Mouse (Mus musculus): Measurements from ENCODE around the gene Irgq. TPM values are rescaled to one million over a fixed set of nuclear protein-coding genes. Genes with fewer than 3 reads are reported as not detected.
"Not testable (repeated sequence)": the region's sequence is repeated elsewhere in the genome, so short reads cannot be mapped to it uniquely, and the experiment has no call there.

Irgq gene
- polyA plus RNA-seq, 1 experiment = 17.4 TPM

DNA sequence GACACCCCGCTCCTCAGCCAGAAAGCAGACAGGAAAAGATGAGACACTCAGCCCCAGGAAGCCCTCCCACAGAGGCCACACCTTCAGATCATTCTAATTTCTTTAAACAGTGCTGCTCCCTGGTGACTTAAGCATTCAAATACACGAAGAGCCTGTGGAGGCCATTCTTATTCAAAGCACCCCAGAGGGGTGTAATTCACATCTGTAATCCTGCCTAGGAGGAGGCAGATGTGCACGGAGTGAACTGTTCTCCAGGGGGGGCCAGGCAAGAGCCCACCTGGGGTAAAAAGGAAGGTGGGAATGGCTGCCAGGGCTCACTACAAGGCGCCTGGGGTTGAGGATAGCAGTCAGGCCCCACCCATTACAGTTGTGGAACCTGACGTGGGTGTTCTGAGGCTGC, 13.4 kb upstream of the Irgq start:
- no peak overlapping the region for H3K4me2 ChIP-seq (ENCODE audit: low read depth)
- no peak overlapping the region for H3ac ChIP-seq (ENCODE audit: control insufficient read depth, insufficient read length)
- no peaks in the 10 kb centered on the region for H3K79me2 ChIP-seq (ENCODE audit: control insufficient read depth, insufficient read depth)
- H3K27me3 ChIP-seq (ENCODE audit: control insufficient read depth, insufficient read depth, insufficient read length) = no peaks in the 10 kb centered on the region
- H3K36me3 ChIP-seq (ENCODE audit: control insufficient read depth, insufficient read depth) = no peaks in the 10 kb centered on the region
- TF ChIP-seq TCF3 (IDR thresholded peaks at IDR 0.05; ENCODE audit: insufficient read length, low read depth) = no peak
- no peak for TF ChIP-seq CEBPB (IDR thresholded peaks at IDR 0.05; ENCODE audit: insufficient read depth, poor library complexity, severe bottlenecking)
- no peak for TF ChIP-seq TCF12 (IDR thresholded peaks at IDR 0.05; ENCODE audit: insufficient read depth, poor library complexity, severe bottlenecking)
- no peak for TF ChIP-seq REST (IDR thresholded peaks at IDR 0.05; ENCODE audit: insufficient read depth, insufficient read length)
- no peak for TF ChIP-seq POLR2A (IDR thresholded peaks at IDR 0.05; ENCODE audit: insufficient read length, low read depth)
- TF ChIP-seq E2F4 (IDR thresholded peaks at IDR 0.05; ENCODE audit: insufficient read depth) = no peak
- no peak for TF ChIP-seq MYOG (IDR thresholded peaks at IDR 0.05; ENCODE audit: control insufficient read depth in 1 of 3, insufficient read depth in 1 of 3, insufficient read length in 2 of 3, low read depth in 2 of 3)
- no peak for TF ChIP-seq MYOD1 (IDR thresholded peaks at IDR 0.05; ENCODE audit: control insufficient read depth in 1 of 3, insufficient read length in 2 of 3, low read depth in 2 of 3)
- no peak for TF ChIP-seq MAX (IDR thresholded peaks at IDR 0.05; ENCODE audit: low read depth)
- no peak for TF ChIP-seq POLR2AphosphoS2 (IDR thresholded peaks at IDR 0.05; ENCODE audit: insufficient read length, low read depth)
- no peak for TF ChIP-seq SRF (IDR thresholded peaks at IDR 0.05; ENCODE audit: control insufficient read depth, insufficient read length, low read depth)
- no peak overlapping the region for H3K4me3 ChIP-seq

- no peaks in the 10 kb centered on the region for H3K36me3 ChIP-seq (ENCODE audit: control insufficient read depth, insufficient read depth)
- TF ChIP-seq E2F4 (IDR thresholded peaks at IDR 0.05; ENCODE audit: insufficient read depth) = no peak
- no peak for TF ChIP-seq REST (IDR thresholded peaks at IDR 0.05; ENCODE audit: insufficient read depth, insufficient read length)
- TF ChIP-seq TCF3 (IDR thresholded peaks at IDR 0.05; ENCODE audit: insufficient read length, low read depth) = no peak
- no peak for TF ChIP-seq CEBPB (IDR thresholded peaks at IDR 0.05; ENCODE audit: insufficient read depth, poor library complexity, severe bottlenecking)
- no peak for TF ChIP-seq MAX (IDR thresholded peaks at IDR 0.05; ENCODE audit: low read depth)
- no peak for TF ChIP-seq USF1 (IDR thresholded peaks at IDR 0.05; ENCODE audit: low read depth)
- TF ChIP-seq MYOG (IDR thresholded peaks at IDR 0.05; ENCODE audit: control insufficient read depth in 1 of 3, insufficient read depth in 1 of 3, insufficient read length in 2 of 3, low read depth in 2 of 3) = no peak
- no peak for TF ChIP-seq POLR2AphosphoS2 (IDR thresholded peaks at IDR 0.05; ENCODE audit: insufficient read length, low read depth)
- no peak for TF ChIP-seq POLR2A (IDR thresholded peaks at IDR 0.05; ENCODE audit: insufficient read length, low read depth)
- no peak for TF ChIP-seq TCF12 (IDR thresholded peaks at IDR 0.05; ENCODE audit: insufficient read depth, poor library complexity, severe bottlenecking)
- TF ChIP-seq SRF (IDR thresholded peaks at IDR 0.05; ENCODE audit: control insufficient read depth, insufficient read length, low read depth) = no peak
- no peak for TF ChIP-seq MYOD1 (IDR thresholded peaks at IDR 0.05; ENCODE audit: control insufficient read depth in 1 of 3, insufficient read length in 2 of 3, low read depth in 2 of 3)
These were observed 12.8 kb upstream of the Irgq start for GRCm38 (mm10) chr7:24517654-24518053.

DNA sequence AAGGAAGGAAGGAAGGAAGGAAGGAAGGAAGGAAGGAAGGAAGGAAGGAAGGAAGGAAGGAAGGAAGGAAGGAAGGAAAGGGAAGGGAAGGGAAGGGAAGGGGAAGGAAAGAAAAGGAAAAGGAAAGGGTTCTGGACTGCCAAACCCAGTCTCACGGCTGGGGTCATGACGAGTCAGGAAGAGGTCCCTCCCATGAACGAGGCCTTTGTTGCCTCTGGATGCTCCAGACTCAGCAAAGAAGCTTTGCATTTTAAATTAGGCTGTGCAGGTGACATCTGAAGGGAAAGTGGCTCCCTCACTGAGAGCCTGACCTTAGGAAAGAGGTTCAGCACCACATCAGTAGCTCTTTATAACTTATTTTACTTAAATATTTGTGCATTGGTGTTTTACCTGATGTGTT, 11.4 kb upstream of the Irgq start:
- Histone ChIP-seq H3K36me3 (ENCODE audit: control insufficient read depth, insufficient read depth) (no peaks in the 10 kb centered on the region), H3ac (ENCODE audit: control insufficient read depth, insufficient read length) (no peak overlapping the region), H3K4me3 (no peak overlapping the region), H3K4me2 (ENCODE audit: low read depth) (no peak overlapping the region), H3K27me3 (ENCODE audit: control insufficient read depth, insufficient read depth, insufficient read length) (no peaks in the 10 kb centered on the region), H3K79me2 (ENCODE audit: control insufficient read depth, insufficient read depth) (no peaks in the 10 kb centered on the region)
- no peak for TF ChIP-seq CEBPB (IDR thresholded peaks at IDR 0.05; ENCODE audit: insufficient read depth, poor library complexity, severe bottlenecking)
- TF ChIP-seq SRF (IDR thresholded peaks at IDR 0.05; ENCODE audit: control insufficient read depth, insufficient read length, low read depth) = no peak
- TF ChIP-seq TCF3 (IDR thresholded peaks at IDR 0.05; ENCODE audit: insufficient read length, low read depth) = no peak
- TF ChIP-seq MAX (IDR thresholded peaks at IDR 0.05; ENCODE audit: low read depth) = no peak
- TF ChIP-seq POLR2A (IDR thresholded peaks at IDR 0.05; ENCODE audit: insufficient read length, low read depth) = no peak
- TF ChIP-seq TCF12 (IDR thresholded peaks at IDR 0.05; ENCODE audit: insufficient read depth, poor library complexity, severe bottlenecking) = no peak
- TF ChIP-seq MYOG (IDR thresholded peaks at IDR 0.05; ENCODE audit: control insufficient read depth in 1 of 3, insufficient read depth in 1 of 3, insufficient read length in 2 of 3, low read depth in 2 of 3) = no peak
- TF ChIP-seq USF1 (IDR thresholded peaks at IDR 0.05; ENCODE audit: low read depth) = no peak
- TF ChIP-seq REST (IDR thresholded peaks at IDR 0.05; ENCODE audit: insufficient read depth, insufficient read length) = no peak
- no peak for TF ChIP-seq MYOD1 (IDR thresholded peaks at IDR 0.05; ENCODE audit: control insufficient read depth in 1 of 3, insufficient read length in 2 of 3, low read depth in 2 of 3)
- no peak for TF ChIP-seq POLR2AphosphoS2 (IDR thresholded peaks at IDR 0.05; ENCODE audit: insufficient read length, low read depth)
- no peak for TF ChIP-seq E2F4 (IDR thresholded peaks at IDR 0.05; ENCODE audit: insufficient read depth)

More at GRCm38 (mm10) chr7:24517654-24518053, 12.8 kb upstream of the Irgq start:
- Histone ChIP-seq H3K27me3 (ENCODE audit: control insufficient read depth, insufficient read depth, insufficient read length) (no peaks in the 10 kb centered on the region), H3K79me2 (ENCODE audit: control insufficient read depth, insufficient read depth) (no peaks in the 10 kb centered on the region), H3ac (ENCODE audit: control insufficient read depth, insufficient read length) (no peak overlapping the region), H3K4me3 (no peak overlapping the region), H3K4me2 (ENCODE audit: low read depth) (no peak overlapping the region)

DNA sequence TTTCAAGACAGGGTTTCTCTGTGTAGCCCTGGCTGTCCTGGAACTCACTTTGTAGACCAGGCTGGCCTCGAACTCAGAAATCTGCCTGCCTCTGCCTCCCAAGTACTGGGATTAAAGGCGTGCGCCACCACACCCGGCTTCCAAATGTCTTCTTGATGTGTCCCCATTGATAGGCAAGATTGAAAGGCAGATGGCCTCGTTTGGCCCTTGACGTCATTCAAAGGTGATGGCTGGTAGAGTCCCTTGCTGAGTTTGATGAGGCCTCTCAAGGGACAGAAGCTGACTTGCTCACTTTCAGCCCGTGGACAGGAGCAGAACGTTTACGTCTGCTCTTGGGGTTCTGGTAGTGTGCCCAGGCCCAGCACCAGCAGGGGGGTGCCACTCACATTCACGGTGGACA, 10.4 kb upstream of the Irgq start:
- not testable (repeated sequence) for H3K4me3 ChIP-seq; H3ac ChIP-seq (ENCODE audit: control insufficient read depth, insufficient read length); H3K27me3 ChIP-seq (ENCODE audit: control insufficient read depth, insufficient read depth, insufficient read length); H3K4me2 ChIP-seq (ENCODE audit: low read depth); H3K79me2 ChIP-seq (ENCODE audit: control insufficient read depth, insufficient read depth); H3K36me3 ChIP-seq (ENCODE audit: control insufficient read depth, insufficient read depth)

DNA sequence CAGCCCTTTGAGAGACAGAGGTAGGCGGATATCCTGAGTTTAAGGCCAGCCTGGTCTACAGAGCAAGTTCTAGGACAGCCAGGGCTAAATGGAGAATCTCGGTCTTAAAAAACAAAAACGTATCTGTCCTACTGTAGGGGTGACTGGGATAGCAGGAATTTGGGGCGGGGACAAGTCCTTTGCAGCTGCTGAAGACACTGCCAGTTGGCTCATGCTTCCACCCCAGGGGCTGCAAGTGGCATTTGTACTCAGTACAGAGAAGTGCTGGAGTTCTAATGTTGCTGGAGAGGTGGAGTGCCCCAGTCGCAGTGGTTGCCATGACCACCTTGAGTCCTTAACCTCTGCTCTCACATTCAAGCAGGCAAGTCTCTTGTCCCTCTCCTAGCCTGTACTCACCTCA, 7.7 kb upstream of the Irgq start:
- no peak overlapping the region for H3K4me2 ChIP-seq (ENCODE audit: low read depth)
- no peaks in the 10 kb centered on the region for H3K79me2 ChIP-seq (ENCODE audit: control insufficient read depth, insufficient read depth)
- no peak overlapping the region for H3ac ChIP-seq (ENCODE audit: control insufficient read depth, insufficient read length)
- TF ChIP-seq E2F4 (IDR thresholded peaks at IDR 0.05; ENCODE audit: insufficient read depth) (no peak), MYOD1 (IDR thresholded peaks at IDR 0.05; ENCODE audit: control insufficient read depth in 1 of 3, insufficient read length in 2 of 3, low read depth in 2 of 3) (no peak), REST (IDR thresholded peaks at IDR 0.05; ENCODE audit: insufficient read depth, insufficient read length) (no peak), MAX (IDR thresholded peaks at IDR 0.05; ENCODE audit: low read depth) (no peak), SRF (IDR thresholded peaks at IDR 0.05; ENCODE audit: control insufficient read depth, insufficient read length, low read depth) (no peak)
- H3K4me3 ChIP-seq = no peak overlapping the region
- no peaks in the 10 kb centered on the region for H3K27me3 ChIP-seq (ENCODE audit: control insufficient read depth, insufficient read depth, insufficient read length)
- H3K36me3 ChIP-seq (ENCODE audit: control insufficient read depth, insufficient read depth) = no peaks in the 10 kb centered on the region

All from myocyte (in vitro differentiated cells).